Mouse (Mus musculus): ENCODE results near the gene Sephs1. TPM values are rescaled to one million over a fixed set of nuclear protein-coding genes. Genes with fewer than 3 reads are reported as not detected.

Gene Sephs1
- polyA plus RNA-seq, 1 experiment from 2014 or later: 89.5 TPM

- H3K4me1 ChIP-seq (replicated peaks; ENCODE audit: control insufficient read depth, insufficient read depth, low read length): peaks cover 6% of the 10 kb centered on the region
- H3K9ac ChIP-seq (ENCODE audit: low read length): no peak overlapping the region
- no peaks in the 10 kb centered on the region for H3K36me3 ChIP-seq (ENCODE audit: control insufficient read depth, insufficient read depth, low read length)
- no peak overlapping the region for H3K4me3 ChIP-seq (ENCODE audit: low read length)
- H3K27ac ChIP-seq (ENCODE audit: low read length): no peak overlapping the region
- ATAC-seq (ENCODE audit: low read depth): no peak
- no peak overlapping the region for H3K4me2 ChIP-seq (ENCODE audit: low read depth, low read length)
- no peaks in the 10 kb centered on the region for H3K9me3 ChIP-seq (ENCODE audit: control insufficient read depth, low read length)
- no peaks in the 10 kb centered on the region for H3K27me3 ChIP-seq (ENCODE audit: control insufficient read depth, insufficient read depth, low read depth, low read length)
- WGBS: 65% methylated on average over 9 of the region's 9 CpGs
Measured at GRCm38 (mm10) chr2:4872740-4873139, 8.6 kb upstream of the Sephs1 start.

- Histone ChIP-seq H3K9ac (ENCODE audit: low read length) (no peak overlapping the region), H3K27me3 (ENCODE audit: control insufficient read depth, insufficient read depth, low read depth, low read length) (no peaks in the 10 kb centered on the region), H3K4me1 (replicated peaks; ENCODE audit: control insufficient read depth, insufficient read depth, low read length) (peaks cover 6% of the 10 kb centered on the region), H3K4me3 (ENCODE audit: low read length) (no peak overlapping the region), H3K9me3 (ENCODE audit: control insufficient read depth, low read length) (no peaks in the 10 kb centered on the region), H3K36me3 (ENCODE audit: control insufficient read depth, insufficient read depth, low read length) (no peaks in the 10 kb centered on the region), H3K4me2 (ENCODE audit: low read depth, low read length) (no peak overlapping the region), H3K27ac (ENCODE audit: low read length) (no peak overlapping the region)
- ATAC-seq (ENCODE audit: low read depth): no peak
- WGBS: 17% methylated on average over 6 of the region's 6 CpGs
Measured at GRCm38 (mm10) chr2:4873331-4873730, 8.0 kb upstream of the Sephs1 start.

GRCm38 (mm10) chr2:4875090-4875489 lies 6.3 kb upstream of the Sephs1 start:
- no peak overlapping the region for H3K4me2 ChIP-seq (ENCODE audit: low read depth, low read length)
- no peak overlapping the region for H3K4me3 ChIP-seq (ENCODE audit: low read length)
- WGBS: 26% methylated on average over 1 of the region's 1 CpGs
- no peaks in the 10 kb centered on the region for H3K9me3 ChIP-seq (ENCODE audit: control insufficient read depth, low read length)
- H3K36me3 ChIP-seq (ENCODE audit: control insufficient read depth, insufficient read depth, low read length): no peaks in the 10 kb centered on the region
- peaks cover 6% of the 10 kb centered on the region for H3K4me1 ChIP-seq (replicated peaks; ENCODE audit: control insufficient read depth, insufficient read depth, low read length)
- 0 out of 2 replicates have a peak, but pooled peaks have one; percentile 32 for ATAC-seq (ENCODE audit: low read depth)
- 0 out of 2 replicates have a peak overlapping the region, but pooled peaks have one; percentile 7 for H3K9ac ChIP-seq (ENCODE audit: low read length)
- H3K27me3 ChIP-seq (ENCODE audit: control insufficient read depth, insufficient read depth, low read depth, low read length): no peaks in the 10 kb centered on the region
- no peak overlapping the region for H3K27ac ChIP-seq (ENCODE audit: low read length)

GRCm38 (mm10) chr2:4876131-4876530 lies 5.2 kb upstream of the Sephs1 start:
- Histone ChIP-seq H3K4me3 (ENCODE audit: low read length) (no peak overlapping the region), H3K9me3 (ENCODE audit: control insufficient read depth, low read length) (no peaks in the 10 kb centered on the region), H3K36me3 (ENCODE audit: control insufficient read depth, insufficient read depth, low read length) (no peaks in the 10 kb centered on the region), H3K27me3 (ENCODE audit: control insufficient read depth, insufficient read depth, low read depth, low read length) (no peaks in the 10 kb centered on the region), H3K27ac (ENCODE audit: low read length) (no peak overlapping the region), H3K4me2 (ENCODE audit: low read depth, low read length) (no peak overlapping the region), H3K9ac (ENCODE audit: low read length) (no peak overlapping the region), H3K4me1 (replicated peaks; ENCODE audit: control insufficient read depth, insufficient read depth, low read length) (peaks cover 10% of the 10 kb centered on the region)
- WGBS: 67% methylated on average over 3 of the region's 3 CpGs
- ATAC-seq (ENCODE audit: low read depth): no peak

- Histone ChIP-seq H3K9ac (ENCODE audit: low read length) (peak overlapping the region; percentile 99), H3K27me3 (ENCODE audit: control insufficient read depth, insufficient read depth, low read depth, low read length) (no peaks in the 10 kb centered on the region), H3K4me1 (replicated peaks; ENCODE audit: control insufficient read depth, insufficient read depth, low read length) (peaks cover 12% of the 10 kb centered on the region), H3K9me3 (ENCODE audit: control insufficient read depth, low read length) (no peaks in the 10 kb centered on the region), H3K4me3 (ENCODE audit: low read length) (peak overlapping the region; percentile 92), H3K36me3 (ENCODE audit: control insufficient read depth, insufficient read depth, low read length) (peaks cover 6% of the 10 kb centered on the region), H3K4me2 (ENCODE audit: low read depth, low read length) (peak overlapping the region; percentile 73), H3K27ac (ENCODE audit: low read length) (peak overlapping the region; percentile 99)
- ATAC-seq (ENCODE audit: low read depth): peak; percentile 18
- WGBS: 2% methylated on average over 20 of the region's 20 CpGs
Measured at GRCm38 (mm10) chr2:4880737-4881349, 521 bp upstream of the Sephs1 start.

GRCm38 (mm10) chr2:4882249-4882791 lies 956 bp downstream of the Sephs1 start:
- Histone ChIP-seq H3K4me3 (ENCODE audit: low read length) (peak overlapping the region; percentile 92), H3K4me1 (replicated peaks; ENCODE audit: control insufficient read depth, insufficient read depth, low read length) (peaks cover 12% of the 10 kb centered on the region), H3K36me3 (ENCODE audit: control insufficient read depth, insufficient read depth, low read length) (peaks cover 20% of the 10 kb centered on the region), H3K27ac (ENCODE audit: low read length) (peak overlapping the region; percentile 99), H3K9ac (ENCODE audit: low read length) (peak overlapping the region; percentile 99), H3K4me2 (ENCODE audit: low read depth, low read length) (peak overlapping the region; percentile 73), H3K27me3 (ENCODE audit: control insufficient read depth, insufficient read depth, low read depth, low read length) (no peaks in the 10 kb centered on the region), H3K9me3 (ENCODE audit: control insufficient read depth, low read length) (no peaks in the 10 kb centered on the region)
- peak; percentile 67 for ATAC-seq (ENCODE audit: low read depth)
- under 1% methylated on average over 53 of the region's 63 CpGs for WGBS

GRCm38 (mm10) chr2:4883009-4883704 lies 1.8 kb downstream of the Sephs1 start:
- Histone ChIP-seq H3K4me2 (ENCODE audit: low read depth, low read length) (peak overlapping the region; percentile 73), H3K27me3 (ENCODE audit: control insufficient read depth, insufficient read depth, low read depth, low read length) (no peaks in the 10 kb centered on the region), H3K4me3 (ENCODE audit: low read length) (peak overlapping the region; percentile 92), H3K4me1 (replicated peaks; ENCODE audit: control insufficient read depth, insufficient read depth, low read length) (peaks cover 12% of the 10 kb centered on the region), H3K27ac (ENCODE audit: low read length) (peak overlapping the region; percentile 99), H3K9me3 (ENCODE audit: control insufficient read depth, low read length) (no peaks in the 10 kb centered on the region), H3K36me3 (ENCODE audit: control insufficient read depth, insufficient read depth, low read length) (peaks cover 28% of the 10 kb centered on the region), H3K9ac (ENCODE audit: low read length) (peak overlapping the region; percentile 99)
- no peak for ATAC-seq (ENCODE audit: low read depth)
- WGBS: under 1% methylated on average over 18 of the region's 18 CpGs

GRCm38 (mm10) chr2:4886896-4887295 lies 5.5 kb downstream of the Sephs1 start:
- Histone ChIP-seq H3K9ac (ENCODE audit: low read length) (no peak overlapping the region), H3K4me3 (ENCODE audit: low read length) (no peak overlapping the region), H3K36me3 (ENCODE audit: control insufficient read depth, insufficient read depth, low read length) (peaks cover 52% of the 10 kb centered on the region), H3K4me2 (ENCODE audit: low read depth, low read length) (no peak overlapping the region), H3K27me3 (ENCODE audit: control insufficient read depth, insufficient read depth, low read depth, low read length) (no peaks in the 10 kb centered on the region), H3K4me1 (replicated peaks; ENCODE audit: control insufficient read depth, insufficient read depth, low read length) (peaks cover 9% of the 10 kb centered on the region; the same call in 1 of the 2 replicates), H3K9me3 (ENCODE audit: control insufficient read depth, low read length) (no peaks in the 10 kb centered on the region), H3K27ac (ENCODE audit: low read length) (no peak overlapping the region)
- no peak for ATAC-seq (ENCODE audit: low read depth)
- 88% methylated on average over 6 of the region's 6 CpGs for WGBS

GRCm38 (mm10) chr2:4895598-4895997 lies 14.2 kb downstream of the Sephs1 start:
- no peak for ATAC-seq (ENCODE audit: low read depth)
- H3K4me1 ChIP-seq (replicated peaks; ENCODE audit: control insufficient read depth, insufficient read depth, low read length): no peaks in the 10 kb centered on the region

More at GRCm38 (mm10) chr2:4895598-4895997, 14.2 kb downstream of the Sephs1 start:
- Histone ChIP-seq H3K27me3 (ENCODE audit: control insufficient read depth, insufficient read depth, low read depth, low read length) (no peaks in the 10 kb centered on the region), H3K9me3 (ENCODE audit: control insufficient read depth, low read length) (no peaks in the 10 kb centered on the region), H3K27ac (ENCODE audit: low read length) (no peak overlapping the region), H3K4me2 (ENCODE audit: low read depth, low read length) (no peak overlapping the region), H3K36me3 (ENCODE audit: control insufficient read depth, insufficient read depth, low read length) (peaks cover 56% of the 10 kb centered on the region), H3K4me3 (ENCODE audit: low read length) (no peak overlapping the region), H3K9ac (ENCODE audit: low read length) (no peak overlapping the region)
- WGBS: 84% methylated on average over 2 of the region's 2 CpGs
